Mouse (Mus musculus) heart, embryonic 16.5 days (tissue): ENCODE data around the gene Ntm. TPM values are rescaled to one million over a fixed set of nuclear protein-coding genes. Genes with fewer than 3 reads are reported as not detected.

Source experiments
- ATAC-seq: fragments of 200-750 bp; cut with Nextera tagmentation; replicated peaks from 2 replicates; pipeline ENCODE4 v1.8.0; 2017; ENCODE audit warnings: moderate number of reproducible peaks; ENCODE audit not compliant: insufficient read depth, low FRiP score; ENCODE audit errors: extremely low read depth
- H3K27ac ChIP-seq: fragments of 300-500 bp; sonication (generic); 2 replicates; pipeline ENCODE4 v1.5.1; 2014; ENCODE audit warnings: mild to moderate bottlenecking, low read length, control low read depth, moderate library complexity
- H3K27me3 ChIP-seq: fragments of 300-500 bp; sonication (generic); 2 replicates; pipeline ENCODE4 v1.6.1; 2014; ENCODE audit warnings: low read length, mixed read lengths; ENCODE audit not compliant: control insufficient read depth, insufficient read depth
- H3K36me3 ChIP-seq: fragments of 300-500 bp; sonication (generic); 2 replicates; pipeline ENCODE4 v1.6.1; 2014; ENCODE audit not compliant: control insufficient read depth, insufficient read depth
- H3K4me1 ChIP-seq: fragments of 300-500 bp; sonication (generic); 2 replicates; pipeline ENCODE4 v1.6.1; 2014; ENCODE audit warnings: low read length, mixed read lengths; ENCODE audit not compliant: control insufficient read depth, insufficient read depth
- H3K4me2 ChIP-seq: fragments of 300-500 bp; sonication (generic); 2 replicates; pipeline ENCODE4 v1.6.1; 2014; ENCODE audit warnings: low read depth, mild to moderate bottlenecking, control low read depth, low read length
- H3K4me3 ChIP-seq: fragments of 300-500 bp; sonication (generic); 2 replicates; pipeline ENCODE4 v1.5.1; 2014; ENCODE audit warnings: mild to moderate bottlenecking, control low read depth, low read length
- H3K9ac ChIP-seq: fragments of 300-500 bp; sonication (generic); 2 replicates; pipeline ENCODE4 v1.6.1; 2014; ENCODE audit warnings: low read length, control low read depth
- H3K9me3 ChIP-seq: fragments of 300-500 bp; sonication (generic); replicated peaks from 2 replicates; pipeline ENCODE4 v1.6.1; 2016; ENCODE audit warnings: low read length; ENCODE audit not compliant: control insufficient read depth
- WGBS: fragments of 180-500 bp; shearing (Covaris S2); extraction: QIAGEN DNeasy Blood & Tissue Kit; methylation state at CpG from one replicate; pipeline ENCODE4 v1.1.7; 2014; 5-methylcytosine and 5-hydroxymethylcytosine counted together
- polyA plus RNA-seq: library from polyadenylated mRNA; unstranded; fragments of >200 nt; fragmentation: Nextera tagmentation; extraction: Ambion mirVana; gene quantifications from 2 replicates; pipeline ENCODE4 v1.2.1, GENCODE M21; 2015

The Ntm gene
- polyA plus RNA-seq, 1 experiment from 2014 or later = 23.6 TPM

GRCm38 (mm10) chr9:29387136-29387535, 575.8 kb downstream of the Ntm start:
- H3K4me2 ChIP-seq = no peak overlapping the region
- no peak overlapping the region for H3K9ac ChIP-seq
- H3K27me3 ChIP-seq = no peaks in the 10 kb centered on the region
- WGBS = 54% methylated on average over 4 of the region's 4 CpGs
- no peaks in the 10 kb centered on the region for H3K9me3 ChIP-seq
- peaks cover 30% of the 10 kb centered on the region for H3K4me1 ChIP-seq
- no peak overlapping the region for H3K4me3 ChIP-seq
- no peaks in the 10 kb centered on the region for H3K36me3 ChIP-seq
- no peak overlapping the region for H3K27ac ChIP-seq
- ATAC-seq = no peak

GRCm38 (mm10) chr9:29377172-29378002, 585.6 kb downstream of the Ntm start:
- Histone ChIP-seq H3K4me3 (no peak overlapping the region), H3K9me3 (no peaks in the 10 kb centered on the region), H3K36me3 (no peaks in the 10 kb centered on the region), H3K9ac (no peak overlapping the region), H3K27ac (no peak overlapping the region), H3K4me2 (no peak overlapping the region), H3K4me1 (no peaks in the 10 kb centered on the region), H3K27me3 (no peaks in the 10 kb centered on the region)
- WGBS = 77% methylated on average over 12 of the region's 12 CpGs
- no peak for ATAC-seq

DNA sequence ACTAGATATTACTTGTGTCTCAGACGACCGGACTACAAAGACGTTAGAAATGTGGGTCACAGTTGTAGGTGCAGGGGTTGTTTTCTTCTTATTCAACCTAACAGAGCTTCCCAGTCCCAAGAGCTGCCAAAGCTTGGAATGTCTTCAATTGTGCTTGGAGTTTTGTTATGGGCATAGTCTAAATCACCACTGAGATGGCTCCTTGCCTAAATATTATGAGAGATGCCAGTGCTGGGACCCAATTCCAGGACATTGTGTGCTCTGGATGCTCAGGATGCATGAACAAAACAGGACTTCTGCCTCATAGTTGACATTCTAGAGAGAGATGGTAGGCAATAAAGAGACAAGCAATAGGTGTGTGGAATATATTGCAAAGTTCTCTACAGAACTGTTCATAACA, 591.6 kb downstream of the Ntm start:
- WGBS = 88% methylated on average over 3 of the region's 3 CpGs

DNA sequence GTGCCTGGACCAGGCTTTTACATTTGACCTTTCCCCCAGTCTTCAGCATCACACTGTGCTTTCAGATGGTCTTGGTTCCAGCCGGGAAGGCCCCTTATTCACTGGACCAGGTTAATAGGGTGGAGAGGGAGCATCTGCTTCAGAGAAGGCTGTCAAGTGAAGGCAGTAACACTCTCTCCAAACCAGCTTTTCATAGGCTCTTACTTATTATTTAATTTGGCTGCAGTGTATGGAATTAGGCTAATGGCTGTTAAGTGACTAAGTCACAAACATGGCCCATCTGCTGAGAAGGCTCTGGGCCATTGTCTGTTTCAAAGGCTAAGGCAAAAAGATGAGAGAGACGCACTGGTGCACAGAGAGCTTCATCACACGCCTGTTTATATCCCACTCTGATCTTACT, 593.3 kb downstream of the Ntm start:
- Histone ChIP-seq H3K4me2 (no peak overlapping the region), H3K9ac (no peak overlapping the region), H3K36me3 (no peaks in the 10 kb centered on the region), H3K9me3 (no peaks in the 10 kb centered on the region), H3K4me1 (no peaks in the 10 kb centered on the region), H3K27ac (no peak overlapping the region), H3K27me3 (no peaks in the 10 kb centered on the region), H3K4me3 (no peak overlapping the region)
- no peak for ATAC-seq
- 85% methylated on average over 3 of the region's 3 CpGs for WGBS

More for the DNA sequence above, 591.6 kb downstream of the Ntm start:
- no peak overlapping the region for H3K27ac ChIP-seq
- no peaks in the 10 kb centered on the region for H3K36me3 ChIP-seq
- no peaks in the 10 kb centered on the region for H3K4me1 ChIP-seq
- H3K27me3 ChIP-seq = no peaks in the 10 kb centered on the region
- no peak overlapping the region for H3K9ac ChIP-seq
- H3K9me3 ChIP-seq = no peaks in the 10 kb centered on the region
- ATAC-seq = no peak
- H3K4me2 ChIP-seq = no peak overlapping the region
- H3K4me3 ChIP-seq = no peak overlapping the region

- WGBS = 67% methylated on average over 3 of the region's 3 CpGs
- no peaks in the 10 kb centered on the region for H3K36me3 ChIP-seq
Measured at GRCm38 (mm10) chr9:29368291-29368690, 594.6 kb downstream of the Ntm start.

DNA sequence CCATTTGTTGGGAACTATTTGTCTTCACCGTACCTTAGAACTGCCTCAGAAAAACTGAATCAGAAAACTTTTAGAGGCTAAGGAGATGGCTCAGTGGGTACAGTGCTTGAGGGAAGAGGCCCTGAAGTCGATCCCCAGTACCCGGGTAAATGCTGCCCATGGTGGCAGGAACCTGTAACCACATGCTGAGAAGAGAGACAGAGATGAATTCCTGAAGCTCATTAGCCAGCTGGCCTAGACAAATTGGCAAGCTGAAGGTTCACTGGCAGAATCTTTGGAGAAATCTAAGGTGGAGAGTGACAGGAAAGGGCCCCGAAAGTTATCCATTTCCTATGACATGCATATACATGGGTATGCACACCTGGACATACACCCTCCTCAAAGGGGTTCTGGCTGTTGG, 605.1 kb downstream of the Ntm start:
- WGBS = 73% methylated on average over 4 of the region's 4 CpGs
- no peak for ATAC-seq

More at GRCm38 (mm10) chr9:29368291-29368690, 594.6 kb downstream of the Ntm start:
- ATAC-seq = no peak
- Histone ChIP-seq H3K4me1 (peaks cover 7% of the 10 kb centered on the region), H3K4me2 (no peak overlapping the region), H3K4me3 (no peak overlapping the region), H3K9me3 (no peaks in the 10 kb centered on the region), H3K9ac (no peak overlapping the region), H3K27me3 (no peaks in the 10 kb centered on the region), H3K27ac (no peak overlapping the region)

GRCm38 (mm10) chr9:29342303-29342702, 620.6 kb downstream of the Ntm start:
- Histone ChIP-seq H3K27ac (no peak overlapping the region), H3K27me3 (no peaks in the 10 kb centered on the region), H3K9me3 (no peaks in the 10 kb centered on the region), H3K4me1 (peaks cover under 1% of the 10 kb centered on the region; the same call in 1 of the 2 replicates), H3K9ac (no peak overlapping the region), H3K4me2 (no peak overlapping the region), H3K36me3 (no peaks in the 10 kb centered on the region), H3K4me3 (no peak overlapping the region)
- ATAC-seq = no peak
- 84% methylated on average over 7 of the region's 7 CpGs for WGBS

More for the DNA sequence above, 605.1 kb downstream of the Ntm start:
- H3K27ac ChIP-seq = no peak overlapping the region
- no peak overlapping the region for H3K9ac ChIP-seq
- no peak overlapping the region for H3K4me2 ChIP-seq
- no peaks in the 10 kb centered on the region for H3K9me3 ChIP-seq
- no peaks in the 10 kb centered on the region for H3K27me3 ChIP-seq
- H3K4me3 ChIP-seq = no peak overlapping the region
- no peaks in the 10 kb centered on the region for H3K36me3 ChIP-seq
- H3K4me1 ChIP-seq = no peaks in the 10 kb centered on the region

GRCm38 (mm10) chr9:29341292-29341691, 621.6 kb downstream of the Ntm start:
- 91% methylated on average over 3 of the region's 3 CpGs for WGBS
- no peaks in the 10 kb centered on the region for H3K36me3 ChIP-seq
- H3K27ac ChIP-seq = no peak overlapping the region
- no peak overlapping the region for H3K9ac ChIP-seq
- H3K9me3 ChIP-seq = no peaks in the 10 kb centered on the region
- H3K4me3 ChIP-seq = no peak overlapping the region
- H3K4me2 ChIP-seq = no peak overlapping the region
- H3K27me3 ChIP-seq = no peaks in the 10 kb centered on the region
- peaks cover 2% of the 10 kb centered on the region; the same call in 1 of the 2 replicates for H3K4me1 ChIP-seq
- ATAC-seq = no peak

DNA sequence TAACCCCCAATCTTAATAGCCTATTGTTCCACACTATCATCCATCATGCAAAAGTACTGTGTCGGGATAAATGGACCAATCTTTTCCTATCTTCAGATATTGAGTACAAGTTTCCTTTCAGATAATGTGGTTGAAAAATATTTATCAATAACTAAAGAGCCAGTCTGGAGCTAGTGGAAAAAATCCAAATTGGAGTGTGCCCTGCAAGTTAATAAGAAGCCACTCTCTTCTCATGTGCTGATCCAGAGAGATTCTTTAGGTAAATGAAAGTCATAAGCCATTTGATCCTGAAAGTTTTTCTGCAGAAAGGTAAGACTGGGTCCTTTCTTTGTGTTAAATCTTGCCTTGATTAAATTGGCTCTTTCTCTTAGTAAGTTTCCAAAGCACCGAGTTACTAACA, 627.3 kb downstream of the Ntm start:
- H3K27me3 ChIP-seq = no peaks in the 10 kb centered on the region
- WGBS = 77% methylated on average over 2 of the region's 2 CpGs
- H3K9me3 ChIP-seq = no peaks in the 10 kb centered on the region
- H3K36me3 ChIP-seq = no peaks in the 10 kb centered on the region
- H3K4me2 ChIP-seq = no peak overlapping the region
- H3K27ac ChIP-seq = no peak overlapping the region
- peaks cover 7% of the 10 kb centered on the region; the same call in 1 of the 2 replicates for H3K4me1 ChIP-seq
- no peak for ATAC-seq
- H3K4me3 ChIP-seq = no peak overlapping the region
- H3K9ac ChIP-seq = no peak overlapping the region
